Mouse (Mus musculus) hindbrain, embryonic 14.5 days (tissue): ENCODE measurements around the gene Eipr1. TPM values are rescaled to one million over a fixed set of nuclear protein-coding genes. Genes with fewer than 3 reads are reported as not detected.
"Not testable (repeated sequence)": the region's sequence is repeated elsewhere in the genome, so short reads cannot be mapped to it uniquely, and the experiment has no call there.

Source experiments
- ATAC-seq: fragments of 200-750 bp; cut with Nextera tagmentation; 2 replicates; pipeline ENCODE4 v1.8.0; 2017; ENCODE audit warnings: moderate number of reproducible peaks, mild to moderate bottlenecking, moderate TSS enrichment, moderate library complexity; ENCODE audit not compliant: low FRiP score
- DNase-seq: peaks from one replicate; pipeline ENCODE4 v3.0.0-alpha.2; 2015; ENCODE audit warnings: low spot score
- H3K27ac ChIP-seq: fragments of 300-500 bp; sonication (generic); 2 replicates; pipeline ENCODE4 v1.5.1; 2014; ENCODE audit warnings: mild to moderate bottlenecking, moderate library complexity
- H3K27me3 ChIP-seq: fragments of 300-500 bp; sonication (generic); 2 replicates; pipeline ENCODE4 v1.6.1; 2014; ENCODE audit warnings: mild to moderate bottlenecking, low read length, mixed read lengths; ENCODE audit not compliant: control insufficient read depth, insufficient read depth
- H3K36me3 ChIP-seq: fragments of 300-500 bp; sonication (generic); replicated peaks from 2 replicates; pipeline ENCODE4 v1.6.1; 2014; ENCODE audit not compliant: control insufficient read depth, insufficient read depth
- H3K4me1 ChIP-seq: fragments of 300-500 bp; sonication (generic); replicated peaks from 2 replicates; pipeline ENCODE4 v1.6.1; 2014; ENCODE audit warnings: antibody characterized with exemption, low read length, mixed read lengths; ENCODE audit not compliant: control insufficient read depth, insufficient read depth
- H3K4me2 ChIP-seq: fragments of 300-500 bp; sonication (generic); replicated peaks from 2 replicates; pipeline ENCODE4 v1.6.1; 2014; ENCODE audit warnings: mild to moderate bottlenecking, moderate library complexity
- H3K4me3 ChIP-seq: fragments of 300-500 bp; sonication (generic); replicated peaks from 2 replicates; pipeline ENCODE4 v1.5.1; 2014; ENCODE audit warnings: mild to moderate bottlenecking, low read length
- H3K9ac ChIP-seq: fragments of 300-500 bp; sonication (generic); 2 replicates; pipeline ENCODE4 v1.6.1; 2014
- H3K9me3 ChIP-seq: fragments of 300-500 bp; sonication (generic); 2 replicates; pipeline ENCODE4 v1.6.1; 2016; ENCODE audit warnings: low read length; ENCODE audit not compliant: control insufficient read depth
- WGBS: fragments of 180-500 bp; shearing (Covaris S2); extraction: QIAGEN DNeasy Blood & Tissue Kit; methylation state at CpG from one replicate; pipeline ENCODE4 v1.1.7; 2014; 5-methylcytosine and 5-hydroxymethylcytosine counted together
- polyA plus RNA-seq: library from polyadenylated mRNA; unstranded; fragments of >200 nt; fragmentation: Nextera tagmentation; extraction: Ambion mirVana; gene quantifications from 2 replicates; pipeline ENCODE4 v1.2.1, GENCODE M21; 2014

The Eipr1 gene
- polyA plus RNA-seq, 1 experiment from 2014 or later = 75.3 TPM

GRCm38 (mm10) chr12:28726204-28726603 is 25.4 kb upstream of the Eipr1 start:
- no peaks in the 10 kb centered on the region for H3K9me3 ChIP-seq
- ATAC-seq (no peak), DNase-seq (no peak)
- peaks cover 20% of the 10 kb centered on the region for H3K36me3 ChIP-seq
- no peak overlapping the region for H3K4me3 ChIP-seq
- no peak overlapping the region for H3K4me2 ChIP-seq
- no peak overlapping the region for H3K9ac ChIP-seq
- H3K27ac ChIP-seq = no peak overlapping the region
- WGBS = 95% methylated on average over 4 of the region's 4 CpGs
- H3K4me1 ChIP-seq = 0 out of 2 replicates have a peak, but pooled peaks cover 3% of the 10 kb centered on the region
- no peaks in the 10 kb centered on the region for H3K27me3 ChIP-seq

GRCm38 (mm10) chr12:28727061-28727460 is 24.5 kb upstream of the Eipr1 start:
- no peak for DNase-seq
- WGBS = 90% methylated on average over 5 of the region's 5 CpGs
- no peak overlapping the region for H3K9ac ChIP-seq

GRCm38 (mm10) chr12:28732631-28733030 is 19.0 kb upstream of the Eipr1 start:
- Histone ChIP-seq H3K4me3 (no peak overlapping the region), H3K9me3 (no peaks in the 10 kb centered on the region), H3K27me3 (no peaks in the 10 kb centered on the region), H3K4me1 (no peaks in the 10 kb centered on the region), H3K4me2 (no peak overlapping the region), H3K27ac (no peak overlapping the region), H3K9ac (no peak overlapping the region), H3K36me3 (peaks cover 43% of the 10 kb centered on the region)
- ATAC-seq (no peak), DNase-seq (no peak)
- WGBS = 91% methylated on average over 8 of the region's 8 CpGs

More at GRCm38 (mm10) chr12:28727061-28727460, 24.5 kb upstream of the Eipr1 start:
- no peaks in the 10 kb centered on the region for H3K9me3 ChIP-seq
- ATAC-seq = no peak
- H3K27me3 ChIP-seq = no peaks in the 10 kb centered on the region
- no peak overlapping the region for H3K4me3 ChIP-seq
- H3K4me1 ChIP-seq = 0 out of 2 replicates have a peak, but pooled peaks cover 3% of the 10 kb centered on the region
- H3K36me3 ChIP-seq = peaks cover 17% of the 10 kb centered on the region
- H3K4me2 ChIP-seq = no peak overlapping the region
- no peak overlapping the region for H3K27ac ChIP-seq

GRCm38 (mm10) chr12:28733520-28734245 is 17.9 kb upstream of the Eipr1 start:
- not testable (repeated sequence) for H3K9me3 ChIP-seq, H3K27ac ChIP-seq, H3K9ac ChIP-seq, H3K4me3 ChIP-seq, H3K4me1 ChIP-seq, ATAC-seq, H3K4me2 ChIP-seq, H3K27me3 ChIP-seq, DNase-seq
- WGBS = over 99% methylated on average over 6 of the region's 6 CpGs
- peaks cover 46% of the 10 kb centered on the region for H3K36me3 ChIP-seq

GRCm38 (mm10) chr12:28734271-28734670 is 17.3 kb upstream of the Eipr1 start:
- Histone ChIP-seq H3K27me3 (no peaks in the 10 kb centered on the region), H3K9ac (no peak overlapping the region), H3K4me3 (no peak overlapping the region), H3K4me2 (no peak overlapping the region), H3K36me3 (peaks cover 47% of the 10 kb centered on the region), H3K9me3 (no peaks in the 10 kb centered on the region), H3K4me1 (no peaks in the 10 kb centered on the region), H3K27ac (no peak overlapping the region)
- DNase-seq (no peak), ATAC-seq (no peak)
- 94% methylated on average over 1 of the region's 1 CpGs for WGBS

- Histone ChIP-seq H3K27me3 (no peaks in the 10 kb centered on the region), H3K9me3 (no peaks in the 10 kb centered on the region), H3K4me1 (no peaks in the 10 kb centered on the region), H3K27ac (no peak overlapping the region), H3K4me2 (no peak overlapping the region), H3K9ac (no peak overlapping the region), H3K36me3 (peaks cover 46% of the 10 kb centered on the region), H3K4me3 (no peak overlapping the region)
- DNase-seq (no peak), ATAC-seq (no peak)
- 98% methylated on average over 3 of the region's 3 CpGs for WGBS
Measured at GRCm38 (mm10) chr12:28735293-28735692, 16.3 kb upstream of the Eipr1 start.

GRCm38 (mm10) chr12:28743328-28743727 is 8.3 kb upstream of the Eipr1 start:
- ATAC-seq (no peak), DNase-seq (no peak)
- Histone ChIP-seq H3K4me3 (no peak overlapping the region), H3K4me2 (no peak overlapping the region), H3K4me1 (no peaks in the 10 kb centered on the region), H3K9me3 (no peaks in the 10 kb centered on the region), H3K9ac (0 out of 2 replicates have a peak overlapping the region, but pooled peaks have one; percentile 1), H3K27me3 (no peaks in the 10 kb centered on the region), H3K36me3 (peaks cover 48% of the 10 kb centered on the region), H3K27ac (0 out of 2 replicates have a peak overlapping the region, but pooled peaks have one; percentile 3)
- 81% methylated on average over 3 of the region's 3 CpGs for WGBS

GRCm38 (mm10) chr12:28750021-28750633 is 1.5 kb upstream of the Eipr1 start, which contains the start of gene Trappc12:
Gene Trappc12 (minus strand): TSS chr12:28750472.
- Histone ChIP-seq H3K27me3 (no peaks in the 10 kb centered on the region), H3K36me3 (peaks cover 20% of the 10 kb centered on the region), H3K27ac (peak within 1 kb of the TSS; percentile 63), H3K4me3 (peak within 1 kb of the TSS; percentile 76), H3K9ac (peak within 1 kb of the TSS; percentile 81), H3K9me3 (no peaks in the 10 kb centered on the region), H3K4me1 (peaks cover 20% of the 10 kb centered on the region), H3K4me2 (peak within 1 kb of the TSS; percentile 96)
- DNase-seq (peak; percentile 90), ATAC-seq (peak; percentile 89)
- 2% methylated on average over 41 of the region's 41 CpGs for WGBS

GRCm38 (mm10) chr12:28750876-28751275 is 727 bp upstream of the Eipr1 start:
- Histone ChIP-seq H3K36me3 (peaks cover 13% of the 10 kb centered on the region), H3K4me3 (no peak overlapping the region; the same call in 1 of the 2 replicates), H3K27ac (peak overlapping the region; percentile 53; the same call in 1 of the 2 replicates), H3K9me3 (no peaks in the 10 kb centered on the region), H3K27me3 (no peaks in the 10 kb centered on the region), H3K4me2 (peak overlapping the region; percentile 96), H3K9ac (no peak overlapping the region), H3K4me1 (peaks cover 20% of the 10 kb centered on the region)
- WGBS = 95% methylated on average over 5 of the region's 5 CpGs
- DNase-seq (no peak), ATAC-seq (no peak)
